In the genomic region with DNA sequence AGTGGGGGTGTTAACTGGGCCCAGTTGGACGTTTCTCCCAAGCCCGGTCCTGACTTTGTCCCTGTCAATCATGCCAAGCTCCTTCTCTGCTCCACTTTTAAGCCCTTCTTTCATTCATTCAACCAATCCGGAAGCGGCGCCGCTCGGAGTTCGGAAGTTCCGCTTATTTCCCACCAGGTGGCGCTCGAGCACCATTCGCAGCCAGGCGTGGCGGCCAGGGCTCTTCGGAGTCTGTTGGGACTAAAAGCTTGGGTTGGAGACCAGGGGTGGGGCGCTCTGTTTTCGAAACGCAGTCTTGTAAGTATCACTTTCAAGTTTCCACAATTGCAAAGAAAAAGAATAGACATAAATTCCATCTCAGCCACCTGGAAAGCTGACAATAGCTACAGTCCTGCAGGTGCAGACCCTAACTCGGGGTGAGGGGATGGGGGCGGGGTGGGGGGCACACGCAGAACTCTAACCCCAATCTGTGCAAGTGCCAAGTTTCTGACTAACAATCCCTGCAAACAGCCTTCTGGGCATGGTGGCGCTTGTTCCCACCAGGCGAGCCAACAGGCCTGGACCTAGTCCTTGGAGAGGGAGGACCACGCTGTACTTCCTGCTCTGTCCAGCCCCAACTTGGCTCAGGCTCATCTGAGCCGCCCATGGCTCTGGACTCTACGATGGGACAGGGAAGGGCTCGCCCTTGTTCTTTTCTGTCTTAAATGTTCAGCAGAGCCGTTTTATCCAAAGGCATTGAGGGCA, we compare ENCODE assay signal across 2 mouse cellular contexts.
TF ChIP-seq lines count a peak whose summit lies in the region.

No protein-coding gene starts in this region.

TF ChIP-seq in C2C12, 6 proteins besides CTCF, POLR2A, EP300 and RAD21 (continued from another document):
- no peak for TF ChIP-seq MYOD1 (IDR thresholded peaks at IDR 0.05; ENCODE audit: control insufficient read depth, insufficient read length, low read depth)
- no peak for TF ChIP-seq MYOG (IDR thresholded peaks at IDR 0.05; ENCODE audit: control insufficient read depth, extremely low read depth, insufficient read length)
TF ChIP-seq in C2C12: peak in this region for 0.

TF ChIP-seq in myocyte, 11 proteins besides CTCF, POLR2A, EP300 and RAD21 (continued from another document):
- no peak for TF ChIP-seq MYOD1 (IDR thresholded peaks at IDR 0.05; ENCODE audit: control insufficient read depth in 1 of 3, insufficient read length in 2 of 3, low read depth in 2 of 3)
- TF ChIP-seq MYOG (IDR thresholded peaks at IDR 0.05; ENCODE audit: control insufficient read depth in 1 of 3, insufficient read depth in 1 of 3, insufficient read length in 2 of 3, low read depth in 2 of 3), result no peak
- TF ChIP-seq E2F4 (IDR thresholded peaks at IDR 0.05; ENCODE audit: insufficient read depth), result no peak
- TF ChIP-seq POLR2AphosphoS2 (IDR thresholded peaks at IDR 0.05; ENCODE audit: insufficient read length, low read depth), result no peak
